Mouse (Mus musculus) c-Kit-negative CD71-positive TER-119-positive erythroid progenitor cells, embryonic 14.5 days (primary cell): ENCODE data around the gene Erc1.

Experiments
- DNase-seq: peaks from one replicate; pipeline ENCODE4 v3.0.0-alpha.2; 2013; ENCODE audit warnings: low read depth, low spot score

Gene Erc1

DNA sequence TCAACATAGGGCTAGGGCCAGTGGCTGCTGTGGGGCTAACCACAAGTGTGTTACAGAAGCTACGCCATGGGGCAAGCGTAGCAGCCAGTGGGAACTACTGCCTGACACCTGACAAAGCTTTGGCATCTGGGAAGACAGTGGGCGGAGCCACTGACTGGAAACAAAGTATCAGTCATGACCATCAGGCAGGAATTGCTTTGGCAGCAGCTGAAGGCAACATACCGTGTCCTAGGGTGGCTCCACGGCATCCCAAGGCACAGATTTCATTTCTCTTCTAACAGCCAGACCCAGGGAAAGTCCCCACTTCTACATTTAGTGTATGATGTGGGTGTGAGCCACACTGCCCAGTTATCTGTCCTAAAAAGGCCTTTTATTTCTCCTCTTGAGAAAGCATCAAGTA, 321.5 kb downstream of the Erc1 start:
- DNase-seq, result no peak

DNA sequence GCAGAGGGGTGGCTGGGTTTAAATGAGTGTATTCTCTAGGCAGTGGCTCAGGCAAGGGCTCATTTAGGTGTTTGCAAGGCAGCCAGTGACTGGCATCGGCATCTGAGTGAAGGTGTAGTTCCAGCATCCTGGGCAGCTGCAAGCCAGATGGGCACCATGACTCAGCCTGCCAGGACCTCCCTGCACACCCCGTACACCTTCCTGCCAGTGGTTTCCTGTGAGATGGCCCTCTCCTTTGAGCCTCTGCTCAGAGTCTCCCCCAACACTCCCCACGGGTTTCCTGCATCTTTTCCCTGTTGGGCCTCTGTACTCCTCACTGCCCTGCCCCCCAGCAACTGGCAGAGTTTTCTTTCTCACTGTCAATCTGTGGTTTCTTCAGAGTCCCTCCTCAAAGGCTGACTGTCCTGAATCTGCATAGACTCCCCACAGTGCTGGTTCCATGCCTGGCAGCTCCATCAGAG, 326.0 kb downstream of the Erc1 start:
- no peak for DNase-seq

- DNase-seq, result no peak
Measured at GRCm38 (mm10) chr6:119521482-119521900, 326.5 kb downstream of the Erc1 start.
